Comparison of ENCODE assay signal across 10 mouse cellular contexts in the genomic region with DNA sequence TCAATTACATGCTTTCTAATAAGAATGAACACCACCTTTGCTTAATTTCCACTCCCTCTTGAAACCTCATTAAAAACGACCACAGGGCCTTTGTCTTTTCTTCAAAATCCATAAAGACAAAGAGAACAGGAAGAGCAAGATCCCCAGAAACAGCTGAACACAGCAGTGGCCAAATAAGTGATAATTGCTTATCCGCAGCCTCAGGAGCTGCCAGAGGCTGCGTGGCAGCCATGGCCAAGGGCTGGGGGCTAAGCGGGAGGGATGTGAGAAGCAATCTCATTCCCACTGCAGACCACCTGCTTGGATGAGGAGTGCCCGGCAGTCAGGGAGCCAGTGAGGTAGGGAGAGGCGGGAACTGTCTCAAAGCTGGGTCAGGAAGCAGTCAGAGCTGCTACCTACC.
A peak's percentile ranks its signal among the peaks of the same experiment; 100 is the strongest.
DNase-seq lines count a peak whose midpoint lies in the region; ATAC-seq lines count a peak whose summit lies in the region.
"Had no signal": no experiment of that assay in that cellular context is flagged by ENCODE, and none has a peak within 500 bp of the region (broad histone marks: within the 10 kb centered on the region; RNA-seq: fewer than 3 reads in every experiment).

No protein-coding gene starts in this region.

- H3K9ac ChIP-seq in midbrain, embryonic 11.5 days (ENCODE audit: low read length), result no peak overlapping the region
- no peak overlapping the region for H3K9ac ChIP-seq in hindbrain, embryonic 16.5 days (ENCODE audit: low read depth, low read length)

- H3K27me3 ChIP-seq in heart, embryonic 10.5 days (ENCODE audit: insufficient read depth, poor library complexity, severe bottlenecking), result no peaks in the 10 kb centered on the region
- no peaks in the 10 kb centered on the region for H3K27me3 ChIP-seq in midbrain, embryonic 11.5 days (ENCODE audit: control insufficient read depth, insufficient read depth, low read length)
- no peaks in the 10 kb centered on the region for H3K27me3 ChIP-seq in midbrain, embryonic 10.5 days (ENCODE audit: low read depth, poor library complexity, severe bottlenecking)
- no peaks in the 10 kb centered on the region for H3K27me3 ChIP-seq in hindbrain, embryonic 16.5 days (replicated peaks; ENCODE audit: control insufficient read depth, insufficient read depth, low read length)

- H3K4me2 ChIP-seq in midbrain, embryonic 11.5 days, result no peak overlapping the region
- H3K4me2 ChIP-seq in hindbrain, embryonic 16.5 days (ENCODE audit: low read length), result peak overlapping the region; percentile 18
- H3K4me2 ChIP-seq: liver, embryonic 11.5 days had no signal

- H3K4me1 ChIP-seq in heart, embryonic 10.5 days, result peaks cover 18% of the 10 kb centered on the region
- H3K4me1 ChIP-seq in midbrain, embryonic 11.5 days (ENCODE audit: control insufficient read depth, insufficient read depth, low read length), result no peaks in the 10 kb centered on the region
- H3K4me1 ChIP-seq in midbrain, embryonic 10.5 days, result no peaks in the 10 kb centered on the region; the same call in 1 of the 2 replicates
- peaks cover 9% of the 10 kb centered on the region for H3K4me1 ChIP-seq in hindbrain, embryonic 16.5 days (ENCODE audit: control insufficient read depth, insufficient read depth, low read depth, low read length)

- H3K4me3 ChIP-seq in heart, embryonic 10.5 days, result no peak overlapping the region
- no peak overlapping the region for H3K4me3 ChIP-seq in midbrain, embryonic 11.5 days (ENCODE audit: low read depth, low read length)
- H3K4me3 ChIP-seq in midbrain, embryonic 10.5 days, result no peak overlapping the region
- H3K4me3 ChIP-seq in hindbrain, embryonic 16.5 days (ENCODE audit: low read length), result no peak overlapping the region

- H3K36me3 ChIP-seq in heart, embryonic 10.5 days, result peaks cover 16% of the 10 kb centered on the region; the same call in 1 of the 2 replicates
- H3K36me3 ChIP-seq in midbrain, embryonic 11.5 days (ENCODE audit: control insufficient read depth, insufficient read depth, low read length), result no peaks in the 10 kb centered on the region; the same call in 1 of the 2 replicates
- H3K36me3 ChIP-seq in midbrain, embryonic 10.5 days, result peaks cover 25% of the 10 kb centered on the region
- no peaks in the 10 kb centered on the region for H3K36me3 ChIP-seq in hindbrain, embryonic 16.5 days (ENCODE audit: control insufficient read depth, insufficient read depth, low read length)

- no peaks in the 10 kb centered on the region; the same call in 1 of the 2 replicates for H3K9me3 ChIP-seq in heart, embryonic 10.5 days
- 0 out of 2 replicates have a peak, but pooled peaks cover 3% of the 10 kb centered on the region for H3K9me3 ChIP-seq in midbrain, embryonic 11.5 days (ENCODE audit: control insufficient read depth, low read length)
- H3K9me3 ChIP-seq in midbrain, embryonic 10.5 days (replicated peaks), result peaks cover 16% of the 10 kb centered on the region
- no peaks in the 10 kb centered on the region for H3K9me3 ChIP-seq in hindbrain, embryonic 16.5 days (ENCODE audit: control insufficient read depth, low read length)

- DNase-seq in heart, embryonic 10.5 days (ENCODE audit: low spot score), result no peak
- DNase-seq in heart, adult 9 months (ENCODE audit: low spot score in 2 of 2), result no peak
- DNase-seq in midbrain, embryonic 11.5 days (ENCODE audit: low spot score, missing footprints), result peak; percentile 86
- DNase-seq in midbrain, embryonic 10.5 days (ENCODE audit: low spot score), result no peak
- no peak for DNase-seq in kidney, postnatal 36 days
- no peak for DNase-seq in right cerebral cortex, adult 2 months (ENCODE audit: low spot score in 2 of 2)
- DNase-seq in frontal cortex, adult 2 months (ENCODE audit: extremely low spot score in 1 of 2, low spot score in 1 of 2), result no peak

- WGBS in heart, embryonic 10.5 days, result 21% methylated on average over 6 of the region's 6 CpGs
- WGBS in midbrain, embryonic 11.5 days, result 37% methylated on average over 6 of the region's 6 CpGs
- WGBS in midbrain, embryonic 10.5 days, result 39% methylated on average over 6 of the region's 6 CpGs
- WGBS in hindbrain, embryonic 16.5 days, result 16% methylated on average over 6 of the region's 6 CpGs

- peak overlapping the region; percentile 77 for H3K27ac ChIP-seq in heart, embryonic 10.5 days
- no peak overlapping the region for H3K27ac ChIP-seq in midbrain, embryonic 11.5 days (ENCODE audit: low read depth, low read length)
- no peak overlapping the region for H3K27ac ChIP-seq in midbrain, embryonic 10.5 days (replicated peaks)
- H3K27ac ChIP-seq in hindbrain, embryonic 16.5 days (ENCODE audit: low read depth, low read length), result 0 out of 2 replicates have a peak overlapping the region, but pooled peaks have one; percentile 4

- ATAC-seq in midbrain, embryonic 11.5 days (ENCODE audit: low FRiP score), result peak; percentile 54; the same call in 1 of the 2 replicates
- peak; percentile 73 for ATAC-seq in hindbrain, embryonic 16.5 days
- ATAC-seq: intestine, postnatal 0 days had no signal

Comparison
In these comparisons a context has a peak if more than half of its experiments do, and no peak if none do; other contexts are left out.
1. H3K27ac ChIP-seq: peak in heart, embryonic 10.5 days (single experiment) and hindbrain, embryonic 16.5 days (single experiment); none in midbrain, embryonic 11.5 days (single experiment) and midbrain, embryonic 10.5 days (single experiment).